Mouse (Mus musculus): Measurements from ENCODE around the gene Skor1. TPM values are rescaled to one million over a fixed set of nuclear protein-coding genes. Genes with fewer than 3 reads are reported as not detected.

The Skor1 gene
- polyA plus RNA-seq, 1 experiment, result 1.2 TPM

DNA sequence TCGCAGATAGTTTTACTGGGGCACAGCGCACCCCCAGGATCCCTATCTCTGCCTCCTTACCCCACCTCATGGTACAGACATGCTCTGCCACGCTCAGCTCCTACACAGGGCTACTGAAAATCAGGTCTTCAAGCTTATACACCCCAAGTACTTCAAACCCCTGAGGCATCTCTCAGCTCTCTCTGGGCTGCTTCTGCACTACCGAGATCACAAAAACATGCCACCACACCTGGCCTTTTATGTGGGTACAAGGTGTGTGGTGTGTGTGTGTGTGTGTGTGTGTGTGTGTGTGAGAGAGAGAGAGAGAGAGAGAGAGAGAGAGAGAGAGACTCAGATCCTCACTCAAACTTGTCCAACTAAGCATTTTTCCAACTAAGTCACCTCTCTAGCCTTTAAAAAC, 59.6 kb downstream of the Skor1 start:
- H3K27me3 ChIP-seq (ENCODE audit: control insufficient read depth, insufficient read depth, low read length), result no peaks in the 10 kb centered on the region
- no peak for TF ChIP-seq CTCF (IDR thresholded peaks at IDR 0.05; ENCODE audit: control insufficient read depth, insufficient read depth, insufficient replicate concordance, low read depth, low read length)
- no peak for TF ChIP-seq POLR2A (IDR thresholded peaks at IDR 0.05; ENCODE audit: control insufficient read depth, low read depth, low read length)
- peaks cover 15% of the 10 kb centered on the region for H3K4me1 ChIP-seq (ENCODE audit: control insufficient read depth, insufficient read depth, low read length)
- H3K27ac ChIP-seq (ENCODE audit: control insufficient read depth, insufficient read depth, low read depth, low read length), result no peak overlapping the region
- no peaks in the 10 kb centered on the region for H3K36me3 ChIP-seq (ENCODE audit: control insufficient read depth, insufficient read depth, low read length)
- H3K4me3 ChIP-seq (ENCODE audit: control insufficient read depth, low read depth, low read length), result no peak overlapping the region

Other genes starting within 250 kb of the Skor1 start
- 215 and 280 TPM in 2 replicates for gene Pias1, start 161.0 kb downstream of the Skor1 start, polyA plus RNA-seq (2012; rRNA removed)
- 47.8 and 53.3 TPM in 2 replicates for gene Map2k5, start 228.9 kb upstream of the Skor1 start, polyA plus RNA-seq (2012; rRNA removed)